Mouse (Mus musculus) stomach, postnatal 0 days (tissue): ENCODE measurements around the gene Lhx3. TPM values are rescaled to one million over a fixed set of nuclear protein-coding genes. Genes with fewer than 3 reads are reported as not detected.

Source experiments
- ATAC-seq: fragments of 200-750 bp; cut with Nextera tagmentation; 2 replicates; pipeline ENCODE4 v1.8.0; 2017; ENCODE audit not compliant: low FRiP score, low TSS enrichment
- DNase-seq: peaks from one replicate; pipeline ENCODE4 v3.0.0-alpha.2; 2016; ENCODE audit warnings: low spot score
- H3K27ac ChIP-seq: fragments of 300-500 bp; sonication (generic); replicated peaks from 2 replicates; pipeline ENCODE4 v1.5.1; 2014; ENCODE audit warnings: mild to moderate bottlenecking, control low read depth
- H3K27me3 ChIP-seq: fragments of 300-500 bp; sonication (generic); 2 replicates; pipeline ENCODE4 v1.6.1; 2014; ENCODE audit warnings: low read length; ENCODE audit not compliant: control insufficient read depth, insufficient read depth
- H3K36me3 ChIP-seq: fragments of 300-500 bp; sonication (generic); 2 replicates; pipeline ENCODE4 v1.6.1; 2014; ENCODE audit warnings: low read length, mixed read lengths; ENCODE audit not compliant: control insufficient read depth, insufficient read depth
- H3K4me1 ChIP-seq: fragments of 300-500 bp; sonication (generic); replicated peaks from 2 replicates; pipeline ENCODE4 v1.6.1; 2014; ENCODE audit warnings: antibody characterized with exemption; ENCODE audit not compliant: control insufficient read depth, insufficient read depth
- H3K4me2 ChIP-seq: fragments of 300-500 bp; sonication (generic); replicated peaks from 2 replicates; pipeline ENCODE4 v1.6.1; 2014; ENCODE audit warnings: low read depth, mild to moderate bottlenecking, control low read depth, moderate library complexity
- H3K4me3 ChIP-seq: fragments of 300-500 bp; sonication (generic); 2 replicates; pipeline ENCODE4 v1.5.1; 2014; ENCODE audit warnings: low read depth, low read length, control low read depth
- H3K9ac ChIP-seq: fragments of 300-500 bp; sonication (generic); 2 replicates; pipeline ENCODE4 v1.6.1; 2014; ENCODE audit warnings: mild to moderate bottlenecking, low read length, control low read depth, mixed read lengths
- H3K9me3 ChIP-seq: fragments of 300-500 bp; sonication (generic); 2 replicates; pipeline ENCODE4 v1.6.1; 2016; ENCODE audit warnings: low read length; ENCODE audit not compliant: control insufficient read depth
- CTCF ChIP-seq: IDR thresholded peaks from 2 replicates; pipeline ENCODE4 v1.5.1; 2016; ENCODE audit warnings: antibody characterized with exemption, low read depth, mild to moderate bottlenecking, moderate library complexity
- EP300 ChIP-seq: optimal IDR thresholded peaks from 2 replicates; pipeline ENCODE3; 2016; ENCODE audit warnings: antibody characterized with exemption
- WGBS: fragments of 180-500 bp; shearing (Covaris S2); extraction: QIAGEN DNeasy Blood & Tissue Kit; methylation state at CpG from one replicate; pipeline ENCODE4 v1.1.7; 2014; 5-methylcytosine and 5-hydroxymethylcytosine counted together
- polyA plus RNA-seq: library from polyadenylated mRNA; unstranded; fragments of >200 nt; fragmentation: Nextera tagmentation; extraction: Ambion mirVana; gene quantifications from 2 replicates; pipeline ENCODE4 v1.2.1, GENCODE M21; 2015

Lhx3 gene
- polyA plus RNA-seq, 1 experiment from 2014 or later: not detected

DNA sequence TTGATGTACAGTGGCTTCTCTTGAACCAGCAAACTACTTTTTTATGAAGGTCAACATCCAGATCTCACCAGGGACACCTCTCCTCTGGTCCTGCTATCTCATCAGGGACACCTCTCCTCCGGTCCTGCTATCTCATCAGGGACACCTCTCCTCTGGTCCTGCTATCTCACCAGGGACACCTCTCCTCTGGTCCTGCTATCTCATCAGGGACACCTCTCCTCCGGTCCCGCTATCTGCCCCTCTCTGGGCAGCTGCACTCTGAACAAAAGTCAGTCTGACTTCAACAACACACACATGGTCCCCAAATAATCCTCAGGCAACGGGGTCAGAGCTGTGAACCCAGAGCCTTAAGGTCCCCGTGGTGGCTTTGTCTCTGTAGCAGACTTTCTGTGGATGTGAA is 31.4 kb downstream of the Lhx3 start:
- Histone ChIP-seq H3K36me3 (no peaks in the 10 kb centered on the region), H3K4me1 (no peaks in the 10 kb centered on the region), H3K4me2 (no peak overlapping the region), H3K4me3 (no peak overlapping the region), H3K9ac (no peak overlapping the region), H3K27me3 (no peaks in the 10 kb centered on the region), H3K9me3 (no peaks in the 10 kb centered on the region), H3K27ac (no peak overlapping the region)
- no peak for ATAC-seq
- WGBS: 55% methylated on average over 5 of the region's 5 CpGs
- TF ChIP-seq CTCF: no peak
- no peak for TF ChIP-seq EP300
- no peak for DNase-seq

DNA sequence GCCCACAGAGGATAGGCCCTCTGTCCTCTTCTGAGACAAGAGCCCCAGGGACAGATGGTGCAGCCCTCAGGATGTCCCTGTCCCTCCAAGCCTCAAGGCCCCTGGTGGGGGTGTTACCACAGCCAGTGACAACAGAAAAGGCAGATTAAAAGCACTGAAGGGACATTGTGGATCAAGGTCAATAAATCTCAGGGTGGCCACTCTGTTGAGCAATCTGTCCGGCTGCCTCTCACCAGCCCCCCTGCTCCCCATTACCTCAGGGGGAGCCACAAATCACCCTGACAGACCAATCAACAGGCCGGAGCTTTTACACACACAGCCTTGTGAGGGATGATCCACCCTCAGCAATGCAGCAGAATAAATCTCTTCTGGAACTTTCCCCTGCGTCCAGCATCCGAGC is 32.9 kb downstream of the Lhx3 start:
- TF ChIP-seq EP300 (no peak), CTCF (no peak)
- Histone ChIP-seq H3K27me3 (no peaks in the 10 kb centered on the region), H3K4me1 (no peaks in the 10 kb centered on the region), H3K9me3 (no peaks in the 10 kb centered on the region), H3K4me3 (no peak overlapping the region), H3K27ac (no peak overlapping the region), H3K9ac (no peak overlapping the region), H3K36me3 (no peaks in the 10 kb centered on the region), H3K4me2 (no peak overlapping the region)
- ATAC-seq (no peak), DNase-seq (no peak)
- 21% methylated on average over 4 of the region's 4 CpGs for WGBS

DNA sequence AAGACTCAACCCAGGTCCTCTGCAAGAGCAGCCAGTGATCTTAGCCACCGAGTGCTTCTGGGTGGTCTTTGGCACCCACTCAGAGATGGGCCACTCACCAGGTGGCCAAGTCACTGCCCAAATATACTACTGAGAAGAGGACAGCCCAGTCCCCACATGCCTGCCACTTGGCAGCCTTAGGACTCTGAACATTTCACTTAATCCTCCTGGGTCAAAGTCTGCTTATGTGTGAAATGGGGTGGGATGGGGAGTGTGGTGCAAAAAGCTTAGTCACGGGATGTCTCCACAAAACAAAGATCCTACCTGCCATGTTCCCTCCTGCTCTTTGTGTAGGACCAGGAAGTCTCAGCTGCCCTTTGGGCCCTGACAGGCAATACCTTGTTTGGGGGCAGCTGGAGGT is 35.9 kb downstream of the Lhx3 start:
- no peaks in the 10 kb centered on the region for H3K9me3 ChIP-seq
- no peaks in the 10 kb centered on the region for H3K4me1 ChIP-seq
- H3K36me3 ChIP-seq: no peaks in the 10 kb centered on the region
- H3K27ac ChIP-seq: no peak overlapping the region
- ATAC-seq: no peak; the same call in 1 of the 2 replicates
- H3K27me3 ChIP-seq: no peaks in the 10 kb centered on the region
- H3K4me3 ChIP-seq: no peak overlapping the region
- no peak overlapping the region for H3K4me2 ChIP-seq
- WGBS: 63% methylated on average over 2 of the region's 2 CpGs
- no peak for TF ChIP-seq EP300
- no peak for TF ChIP-seq CTCF
- H3K9ac ChIP-seq: no peak overlapping the region
- no peak for DNase-seq

DNA sequence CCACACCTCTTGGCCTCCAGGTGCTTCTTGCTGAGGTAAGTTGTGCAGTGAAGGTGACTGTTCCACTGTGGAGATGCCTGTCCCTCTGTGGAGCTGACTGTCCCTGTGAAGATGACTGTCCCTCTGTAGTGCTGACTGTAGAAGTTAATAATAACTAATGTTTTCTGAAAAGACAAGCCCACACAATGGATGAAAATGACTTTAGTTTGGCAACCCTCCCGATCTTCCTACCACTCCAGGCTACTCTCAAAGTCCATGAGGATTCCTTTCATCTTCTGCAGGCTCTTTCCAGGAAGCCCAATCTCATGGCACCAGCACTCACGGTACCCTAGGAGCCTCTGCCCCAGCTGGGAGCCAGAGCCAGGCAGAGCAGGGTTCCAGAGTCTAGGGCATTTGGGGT is 37.7 kb downstream of the Lhx3 start:
- Histone ChIP-seq H3K9me3 (no peaks in the 10 kb centered on the region), H3K9ac (no peak overlapping the region), H3K27me3 (no peaks in the 10 kb centered on the region), H3K36me3 (no peaks in the 10 kb centered on the region), H3K4me2 (no peak overlapping the region), H3K4me3 (no peak overlapping the region), H3K27ac (no peak overlapping the region), H3K4me1 (no peaks in the 10 kb centered on the region)
- TF ChIP-seq EP300: no peak
- no peak for TF ChIP-seq CTCF
- 56% methylated on average over 2 of the region's 2 CpGs for WGBS
- no peak for DNase-seq
- ATAC-seq: no peak

DNA sequence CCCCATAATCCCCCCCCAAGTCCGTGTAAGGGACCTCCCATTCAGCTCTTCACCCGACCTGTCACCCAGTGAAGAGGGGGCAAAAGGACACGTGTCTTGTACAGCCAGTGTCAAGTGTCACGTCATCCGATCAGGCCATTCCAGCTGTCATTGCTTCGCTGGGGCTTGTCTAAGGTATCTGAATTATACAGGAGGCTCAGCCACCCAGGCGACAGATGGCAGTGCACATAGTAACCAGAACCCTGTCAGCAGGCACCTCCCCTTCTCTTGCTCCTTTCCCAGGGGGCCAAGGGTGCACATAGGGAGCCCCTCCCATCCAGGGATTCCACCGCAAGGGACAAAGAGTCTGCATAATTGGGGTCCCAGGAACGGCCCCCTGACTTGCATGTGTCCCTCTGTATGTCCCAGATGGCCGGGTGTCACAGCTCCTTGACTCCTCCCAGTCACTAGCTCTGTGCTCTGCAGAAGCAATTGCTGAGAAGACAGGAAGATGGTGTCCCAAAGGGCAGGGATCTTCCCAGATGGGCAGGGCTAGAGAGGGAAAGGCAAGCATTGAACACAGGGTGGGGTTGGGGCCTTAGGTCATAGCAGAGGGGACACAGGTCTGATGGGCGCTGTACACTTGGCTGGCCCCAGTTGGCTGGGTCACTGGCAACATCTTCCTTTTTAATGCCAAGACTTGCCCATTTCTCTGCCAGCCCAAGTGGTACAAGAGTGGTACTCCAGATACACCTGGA is 39.1 kb downstream of the Lhx3 start:
- 28% methylated on average over 11 of the region's 11 CpGs for WGBS
- DNase-seq: no peak
- Histone ChIP-seq H3K4me1 (no peaks in the 10 kb centered on the region), H3K4me2 (no peak overlapping the region), H3K36me3 (no peaks in the 10 kb centered on the region), H3K9me3 (no peaks in the 10 kb centered on the region), H3K9ac (no peak overlapping the region), H3K27ac (no peak overlapping the region), H3K27me3 (no peaks in the 10 kb centered on the region), H3K4me3 (no peak overlapping the region)
- 0 out of 2 replicates have a peak, but pooled peaks have one; percentile 36 for ATAC-seq
- TF ChIP-seq EP300: no peak
- TF ChIP-seq CTCF: no peak

DNA sequence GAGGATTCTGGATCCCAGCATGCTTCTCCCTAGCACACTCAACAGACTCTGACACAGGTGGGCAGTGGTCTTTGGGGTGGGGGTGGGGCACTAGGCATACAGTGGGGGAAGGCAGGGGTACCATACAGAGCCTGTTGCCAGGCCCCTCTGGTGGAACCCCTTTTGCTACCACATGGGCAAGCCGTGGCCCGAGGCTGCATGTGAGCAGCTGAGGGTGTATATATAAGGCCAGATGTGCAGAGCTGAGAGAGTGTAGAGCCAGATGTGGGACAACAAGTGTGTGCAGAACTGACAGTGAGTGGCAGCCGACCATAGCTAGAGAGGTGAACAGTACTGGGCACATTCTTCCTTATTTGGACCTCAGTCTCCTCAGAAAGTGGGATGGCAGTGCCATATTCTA is 41.2 kb downstream of the Lhx3 start:
- H3K27me3 ChIP-seq: no peaks in the 10 kb centered on the region
- no peak overlapping the region for H3K9ac ChIP-seq
- no peaks in the 10 kb centered on the region for H3K9me3 ChIP-seq
- H3K4me2 ChIP-seq: no peak overlapping the region
- WGBS: 57% methylated on average over 3 of the region's 3 CpGs
- no peak for TF ChIP-seq EP300
- no peak for TF ChIP-seq CTCF
- H3K36me3 ChIP-seq: no peaks in the 10 kb centered on the region
- no peaks in the 10 kb centered on the region for H3K4me1 ChIP-seq
- no peak overlapping the region for H3K27ac ChIP-seq
- H3K4me3 ChIP-seq: no peak overlapping the region
- no peak for DNase-seq
- ATAC-seq: no peak
